Mouse (Mus musculus) brain, embryonic 14.5 days (tissue): ENCODE measurements around the gene Nme7.

ENCODE experiments used
- CTCF ChIP-seq: fragments of 200-500 bp; IDR thresholded peaks from 2 replicates; pipeline ENCODE4 v1.5.1; 2012; ENCODE audit warnings: inconsistent platforms, mild to moderate bottlenecking, moderate library complexity, borderline replicate concordance; ENCODE audit not compliant: insufficient read depth, insufficient read length; ENCODE audit errors: extremely low read depth
- POLR2A ChIP-seq: fragments of 200-500 bp; IDR thresholded peaks from 2 replicates; pipeline ENCODE4 v1.6.1; 2012; ENCODE audit warnings: mild to moderate bottlenecking, inconsistent platforms, borderline replicate concordance; ENCODE audit not compliant: poor library complexity, insufficient read depth, insufficient read length, severe bottlenecking; ENCODE audit errors: extremely low read depth

DNA sequence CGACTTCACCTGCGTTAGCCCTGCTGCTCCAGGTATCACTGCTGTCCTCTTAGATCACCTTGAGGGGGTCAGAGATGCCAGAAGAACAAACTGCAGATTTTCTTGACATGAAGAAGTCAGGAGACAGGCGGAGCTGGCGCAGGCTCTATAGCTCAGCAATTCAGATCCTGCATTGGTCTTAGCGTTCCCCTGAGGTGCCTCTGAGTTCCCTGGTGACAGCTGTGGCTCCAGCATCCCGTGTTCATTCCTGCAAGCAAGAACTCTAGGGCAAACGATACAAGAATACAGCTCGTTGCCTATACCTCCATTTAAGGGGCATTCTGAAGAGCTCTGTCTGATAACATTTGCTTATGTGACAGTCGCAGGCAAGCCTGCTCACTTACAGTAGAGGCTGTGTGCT, 124.7 kb downstream of the Nme7 start:
- TF ChIP-seq CTCF (no peak), POLR2A (no peak)
